Mouse (Mus musculus) heart, embryonic 13.5 days (tissue): ENCODE measurements around the gene Art1. TPM values are rescaled to one million over a fixed set of nuclear protein-coding genes. Genes with fewer than 3 reads are reported as not detected.
A peak's percentile ranks its signal among the peaks of the same experiment; 100 is the strongest.

ENCODE experiments used
- ATAC-seq: fragments of 200-750 bp; cut with Nextera tagmentation; 2 replicates; pipeline ENCODE4 v1.8.0; 2017; ENCODE audit warnings: moderate TSS enrichment; ENCODE audit not compliant: insufficient number of reproducible peaks, low FRiP score, low TSS enrichment; ENCODE audit errors: extremely low read depth
- H3K27ac ChIP-seq: fragments of 300-500 bp; sonication (generic); replicated peaks from 2 replicates; pipeline ENCODE4 v1.5.1; 2015; ENCODE audit warnings: moderate library complexity, mild to moderate bottlenecking, inconsistent platforms
- H3K27me3 ChIP-seq: fragments of 300-500 bp; sonication (generic); replicated peaks from 2 replicates; pipeline ENCODE4 v1.6.1; 2015; ENCODE audit warnings: mild to moderate bottlenecking, inconsistent platforms
- H3K36me3 ChIP-seq: fragments of 300-500 bp; sonication (generic); 2 replicates; pipeline ENCODE4 v1.6.1; 2015; ENCODE audit warnings: mild to moderate bottlenecking, inconsistent platforms
- H3K4me1 ChIP-seq: fragments of 300-500 bp; sonication (generic); 2 replicates; pipeline ENCODE4 v1.6.1; 2015; ENCODE audit warnings: inconsistent platforms
- H3K4me2 ChIP-seq: fragments of 300-500 bp; sonication (generic); 2 replicates; pipeline ENCODE4 v1.6.1; 2015; ENCODE audit warnings: inconsistent platforms, mild to moderate bottlenecking, moderate library complexity
- H3K4me3 ChIP-seq: fragments of 300-500 bp; sonication (generic); 2 replicates; pipeline ENCODE4 v1.5.1; 2015; ENCODE audit warnings: moderate library complexity, mild to moderate bottlenecking, inconsistent platforms
- H3K9ac ChIP-seq: fragments of 300-500 bp; sonication (generic); 2 replicates; pipeline ENCODE4 v1.6.1; 2015; ENCODE audit warnings: inconsistent platforms, mild to moderate bottlenecking, moderate library complexity
- H3K9me3 ChIP-seq: fragments of 300-500 bp; sonication (generic); 2 replicates; pipeline ENCODE4 v1.6.1; 2016; ENCODE audit warnings: inconsistent platforms
- WGBS: fragments of 180-500 bp; shearing (Covaris S2); methylation state at CpG from one replicate; pipeline ENCODE4 v1.1.7; 2015; ENCODE audit warnings: mixed read lengths; 5-methylcytosine and 5-hydroxymethylcytosine counted together
- polyA plus RNA-seq: library from polyadenylated mRNA; unstranded; fragments of >200 nt; fragmentation: Nextera tagmentation; extraction: Ambion mirVana; gene quantifications from 2 replicates; pipeline ENCODE4 v1.2.1, GENCODE M21; 2015

Gene Art1
- polyA plus RNA-seq, 1 experiment from 2014 or later = 3.5 TPM

DNA sequence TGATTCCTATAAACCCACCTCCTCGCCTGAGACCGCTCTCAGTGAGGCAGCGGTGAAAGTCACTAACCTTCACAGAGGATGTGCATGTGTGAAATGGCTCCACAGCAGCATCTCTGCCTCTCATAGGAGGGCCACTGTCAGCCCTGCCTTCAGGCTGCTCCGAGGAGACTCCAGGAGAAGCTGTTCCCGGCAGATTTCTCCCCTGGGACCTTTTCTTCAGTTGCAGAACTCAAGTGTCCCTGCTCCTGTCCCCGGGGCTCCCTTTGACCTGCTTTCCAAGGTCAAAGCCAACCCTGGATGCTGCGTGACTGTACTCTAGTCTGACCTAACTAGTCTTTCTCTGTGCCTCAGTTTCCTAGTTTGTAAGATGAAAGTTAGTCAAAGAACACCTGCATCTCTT, 7.6 kb downstream of the Art1 start, which contains the start of gene Art5:
Gene Art5 (minus strand): TSS at position 319 of the 400 bp plus-strand sequence.
- WGBS = 69% methylated on average over 7 of the region's 7 CpGs
- H3K27me3 ChIP-seq = peaks cover 5% of the 10 kb centered on the region; the same call in 1 of the 2 replicates
- no peak for ATAC-seq
- H3K27ac ChIP-seq = no peak within 1 kb of the TSS
- H3K36me3 ChIP-seq = no peaks in the 10 kb centered on the region
- H3K9ac ChIP-seq = no peak within 1 kb of the TSS
- no peak within 1 kb of the TSS for H3K4me3 ChIP-seq
- no peaks in the 10 kb centered on the region for H3K9me3 ChIP-seq
- H3K4me2 ChIP-seq = no peak within 1 kb of the TSS
- peaks cover 11% of the 10 kb centered on the region for H3K4me1 ChIP-seq

DNA sequence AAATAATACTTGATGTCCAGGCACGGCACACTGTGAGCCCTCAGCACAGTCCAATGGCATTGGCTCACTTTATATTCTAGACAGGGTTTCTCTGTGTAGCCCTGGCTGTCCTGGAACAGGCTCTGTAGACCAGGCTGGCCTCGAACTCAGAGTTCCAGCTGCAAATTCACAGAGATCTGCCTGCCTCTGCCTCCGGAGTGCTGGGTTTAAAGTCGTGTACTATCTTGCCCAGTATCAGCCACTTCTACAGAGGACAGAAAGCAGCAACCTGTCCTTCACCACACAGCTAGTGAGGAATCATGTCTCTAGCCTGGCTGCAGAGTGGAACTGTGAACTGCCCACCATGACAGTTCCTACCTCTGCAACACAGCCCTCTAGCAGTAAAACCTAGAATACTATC, 8.2 kb downstream of the Art1 start:
- 76% methylated on average over 4 of the region's 4 CpGs for WGBS
- no peaks in the 10 kb centered on the region for H3K9me3 ChIP-seq
- peaks cover 5% of the 10 kb centered on the region; the same call in 1 of the 2 replicates for H3K27me3 ChIP-seq
- H3K36me3 ChIP-seq = no peaks in the 10 kb centered on the region
- no peak overlapping the region for H3K27ac ChIP-seq
- ATAC-seq = no peak
- no peak overlapping the region for H3K4me3 ChIP-seq
- no peak overlapping the region for H3K9ac ChIP-seq
- no peak overlapping the region for H3K4me2 ChIP-seq
- H3K4me1 ChIP-seq = peaks cover 11% of the 10 kb centered on the region

DNA sequence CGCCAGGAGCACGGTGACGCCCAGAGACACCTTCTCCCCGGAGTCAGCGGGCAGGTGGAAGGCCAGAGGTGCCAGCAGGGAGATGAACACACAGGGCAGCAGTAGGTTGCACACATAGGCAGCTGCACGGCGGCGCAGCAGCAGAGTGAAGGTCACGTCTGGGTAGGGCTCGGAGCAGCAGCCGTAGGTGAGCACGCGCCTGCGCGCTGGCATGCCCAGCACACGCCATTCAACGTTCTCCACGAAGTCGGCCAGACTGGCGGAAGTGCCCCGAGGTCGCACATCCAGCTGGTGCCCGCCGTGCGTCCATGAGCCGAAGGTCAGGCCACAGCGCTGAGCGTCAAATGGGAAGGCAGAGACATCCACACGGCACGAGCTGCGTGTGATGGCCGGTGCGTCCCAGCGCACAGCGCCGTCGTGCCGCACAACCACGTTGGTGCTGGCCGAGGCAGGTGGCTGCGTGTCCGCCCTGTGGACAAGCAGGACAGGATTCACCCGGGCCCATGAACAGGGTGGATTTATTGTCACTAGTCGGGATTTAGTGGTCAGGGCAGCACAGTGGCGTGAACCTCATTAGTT, 11.7 kb downstream of the Art1 start:
- H3K27me3 ChIP-seq = peaks cover 5% of the 10 kb centered on the region; the same call in 1 of the 2 replicates
- H3K36me3 ChIP-seq = peaks cover 3% of the 10 kb centered on the region
- no peaks in the 10 kb centered on the region for H3K4me1 ChIP-seq
- H3K4me2 ChIP-seq = no peak overlapping the region
- no peaks in the 10 kb centered on the region for H3K9me3 ChIP-seq
- no peak overlapping the region for H3K9ac ChIP-seq
- no peak overlapping the region for H3K27ac ChIP-seq
- ATAC-seq = no peak
- H3K4me3 ChIP-seq = no peak overlapping the region
- 64% methylated on average over 45 of the region's 45 CpGs for WGBS

DNA sequence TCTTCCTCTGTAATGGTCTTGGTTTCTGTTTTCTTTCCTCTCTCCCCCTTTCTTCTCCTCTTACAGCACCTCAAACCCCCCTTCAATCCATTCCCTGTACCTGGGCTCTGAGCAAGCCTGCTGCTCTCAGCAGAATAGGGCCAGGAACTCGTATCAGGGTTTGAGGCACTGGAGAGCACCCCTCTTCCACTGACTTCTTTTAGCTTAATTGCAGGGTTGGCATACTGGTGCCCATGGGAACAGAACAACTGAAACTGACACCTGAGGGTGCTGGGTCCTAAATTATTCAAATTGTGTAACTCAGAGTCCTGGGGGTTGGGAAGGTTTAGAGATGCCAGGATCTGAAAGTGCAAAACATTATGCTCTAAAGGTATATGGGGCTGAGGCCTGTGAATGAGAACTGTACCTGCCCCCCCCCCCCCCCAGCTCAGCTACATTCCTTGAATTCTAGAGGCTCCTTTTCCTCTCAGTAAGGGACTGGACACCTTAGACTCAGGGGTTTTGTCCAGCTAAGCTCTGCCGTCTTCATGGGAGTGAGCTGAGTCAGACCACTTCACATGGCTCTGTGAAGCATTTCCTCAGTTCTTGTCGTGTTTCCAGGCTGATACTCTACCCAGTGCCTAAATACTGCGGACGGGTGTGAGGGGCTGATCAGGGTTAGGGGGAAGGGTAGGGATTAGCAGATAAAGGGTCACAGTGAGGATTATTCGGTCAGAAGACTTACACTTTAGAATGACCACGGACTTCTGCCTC, 15.2 kb downstream of the Art1 start, which contains the start of gene Chrna10:
Gene Chrna10 (minus strand): TSS at position 250 of the 753 bp plus-strand sequence.
- Histone ChIP-seq H3K4me3 (no peak within 1 kb of the TSS), H3K36me3 (peaks cover 38% of the 10 kb centered on the region), H3K9me3 (no peaks in the 10 kb centered on the region), H3K27me3 (peaks cover 5% of the 10 kb centered on the region; the same call in 1 of the 2 replicates), H3K4me2 (no peak within 1 kb of the TSS), H3K9ac (0 out of 2 replicates have a peak within 1 kb of the TSS, but pooled peaks have one; percentile 12), H3K27ac (no peak within 1 kb of the TSS), H3K4me1 (no peaks in the 10 kb centered on the region)
- WGBS = 37% methylated on average over 7 of the region's 7 CpGs
- ATAC-seq = no peak

- H3K36me3 ChIP-seq = peaks cover 44% of the 10 kb centered on the region
- no peaks in the 10 kb centered on the region for H3K4me1 ChIP-seq
- WGBS = 68% methylated on average over 6 of the region's 6 CpGs
- H3K9me3 ChIP-seq = no peaks in the 10 kb centered on the region
- no peak overlapping the region for H3K27ac ChIP-seq
- H3K4me3 ChIP-seq = no peak overlapping the region
- H3K9ac ChIP-seq = no peak overlapping the region
- ATAC-seq = no peak
- H3K27me3 ChIP-seq = peaks cover 5% of the 10 kb centered on the region; the same call in 1 of the 2 replicates
- H3K4me2 ChIP-seq = no peak overlapping the region
These were observed 15.8 kb downstream of the Art1 start for GRCm38 (mm10) chr7:102117382-102117781.

- Histone ChIP-seq H3K4me2 (no peak overlapping the region), H3K27ac (no peak overlapping the region), H3K9me3 (no peaks in the 10 kb centered on the region), H3K4me1 (no peaks in the 10 kb centered on the region), H3K4me3 (no peak overlapping the region), H3K9ac (no peak overlapping the region), H3K27me3 (no peaks in the 10 kb centered on the region), H3K36me3 (peaks cover 74% of the 10 kb centered on the region)
- ATAC-seq = no peak
- WGBS = 93% methylated on average over 10 of the region's 10 CpGs
These were observed 18.8 kb downstream of the Art1 start for GRCm38 (mm10) chr7:102120326-102120725.

DNA sequence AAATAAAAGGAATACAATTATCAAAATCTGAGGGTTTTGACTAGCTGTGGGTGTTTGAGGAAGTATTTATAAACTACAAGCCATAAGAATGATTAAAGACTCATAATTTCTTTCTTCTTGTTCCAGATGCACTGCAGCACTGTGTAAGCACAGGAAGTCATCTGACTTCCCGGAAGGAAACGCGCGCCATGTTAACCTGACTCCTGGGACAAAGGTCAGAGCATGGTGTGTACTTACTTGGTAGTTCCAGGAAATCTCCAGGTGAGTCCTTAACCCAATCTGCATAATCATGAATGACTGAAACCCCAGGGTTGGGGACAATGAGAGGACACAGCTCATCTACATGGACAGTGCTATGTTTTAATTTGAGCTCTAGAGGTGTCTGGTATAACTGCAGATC, 30.9 kb downstream of the Art1 start:
- Histone ChIP-seq H3K4me3 (no peak overlapping the region), H3K9me3 (no peaks in the 10 kb centered on the region), H3K4me2 (no peak overlapping the region), H3K36me3 (peaks cover 90% of the 10 kb centered on the region), H3K27ac (no peak overlapping the region), H3K9ac (no peak overlapping the region), H3K27me3 (no peaks in the 10 kb centered on the region), H3K4me1 (no peaks in the 10 kb centered on the region)
- WGBS = 93% methylated on average over 4 of the region's 4 CpGs
- no peak for ATAC-seq

DNA sequence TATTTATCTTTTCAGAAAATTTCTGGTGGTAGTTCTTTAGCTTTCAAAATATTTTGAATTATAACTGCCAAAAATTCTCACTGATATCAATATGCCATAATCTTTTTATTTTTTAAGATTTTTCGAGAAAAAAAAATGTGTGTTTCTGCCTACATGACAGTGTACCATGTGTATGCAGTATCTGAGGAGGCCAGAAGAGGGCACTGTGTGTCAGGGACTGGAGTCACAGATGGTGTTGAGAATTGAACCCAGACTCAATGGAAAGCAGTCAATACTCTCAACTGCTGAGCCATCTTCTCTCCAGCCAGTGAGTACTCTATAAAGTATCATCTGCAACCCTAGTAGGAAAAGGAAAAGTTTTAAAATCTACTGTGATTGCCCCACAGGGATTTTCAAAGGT, 35.9 kb downstream of the Art1 start:
- H3K27ac ChIP-seq = no peak overlapping the region
- no peak overlapping the region for H3K4me3 ChIP-seq
- no peaks in the 10 kb centered on the region for H3K9me3 ChIP-seq
- 77% methylated on average over 1 of the region's 1 CpGs for WGBS
- no peak overlapping the region for H3K9ac ChIP-seq
- no peaks in the 10 kb centered on the region for H3K4me1 ChIP-seq
- no peak overlapping the region for H3K4me2 ChIP-seq
- peaks cover 95% of the 10 kb centered on the region for H3K36me3 ChIP-seq
- H3K27me3 ChIP-seq = no peaks in the 10 kb centered on the region
- ATAC-seq = no peak

- Histone ChIP-seq H3K27me3 (no peaks in the 10 kb centered on the region), H3K9me3 (no peaks in the 10 kb centered on the region), H3K4me3 (no peak overlapping the region), H3K4me1 (no peaks in the 10 kb centered on the region), H3K36me3 (peaks cover 94% of the 10 kb centered on the region), H3K27ac (no peak overlapping the region), H3K9ac (no peak overlapping the region), H3K4me2 (no peak overlapping the region)
- whole genome bisulfite sequencing = 97% methylated on average over 5 of the region's 5 CpGs
- ATAC-seq = no peak
These were observed 36.4 kb downstream of the Art1 start for GRCm38 (mm10) chr7:102137898-102138297.

- ATAC-seq = no peak
- 89% methylated on average over 5 of the region's 5 CpGs for WGBS
- no peak overlapping the region for H3K9ac ChIP-seq
- no peaks in the 10 kb centered on the region for H3K27me3 ChIP-seq
- H3K4me3 ChIP-seq = no peak overlapping the region
- no peak overlapping the region for H3K27ac ChIP-seq
- H3K4me2 ChIP-seq = no peak overlapping the region
- peaks cover 94% of the 10 kb centered on the region for H3K36me3 ChIP-seq
- H3K9me3 ChIP-seq = no peaks in the 10 kb centered on the region
- no peaks in the 10 kb centered on the region for H3K4me1 ChIP-seq
These were observed 52.1 kb downstream of the Art1 start for GRCm38 (mm10) chr7:102153691-102154090.
